Mouse (Mus musculus): ENCODE results near the gene Zhx3. TPM values are rescaled to one million over a fixed set of nuclear protein-coding genes. Genes with fewer than 3 reads are reported as not detected.

The Zhx3 gene
- polyA plus RNA-seq, 1 experiment: 1.1 TPM

DNA sequence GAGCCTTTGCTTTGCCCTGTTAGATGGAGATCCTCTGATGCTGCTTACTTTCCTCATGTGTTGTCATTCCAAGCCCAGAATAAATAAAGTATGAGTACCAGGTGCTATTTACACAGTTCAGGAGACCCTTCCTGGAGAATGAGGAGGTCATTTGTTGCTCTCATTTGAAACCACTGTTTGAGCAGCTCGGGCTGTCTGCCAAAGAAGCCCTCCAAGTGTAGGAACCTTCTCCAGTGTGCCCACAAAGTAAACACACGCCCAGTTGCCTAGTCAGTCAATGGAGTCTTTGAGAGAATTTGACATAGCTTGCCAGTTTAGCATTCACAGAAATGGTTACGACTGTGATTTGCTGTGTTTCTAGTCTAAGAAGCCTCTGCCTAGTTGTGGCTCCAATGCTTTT lies 154.0 kb downstream of the Zhx3 start:
- Histone ChIP-seq H3K9me3 (replicated peaks; ENCODE audit: control insufficient read depth, insufficient read depth, low read length, poor library complexity, severe bottlenecking) (no peaks in the 10 kb centered on the region), H3K4me3 (ENCODE audit: low read depth, low read length) (no peak overlapping the region), H3K9ac (ENCODE audit: low read depth, poor library complexity, severe bottlenecking) (no peak overlapping the region), H3K27me3 (ENCODE audit: control insufficient read depth, insufficient read depth, low read length, poor library complexity, severe bottlenecking) (no peaks in the 10 kb centered on the region), H3K4me1 (ENCODE audit: control insufficient read depth, insufficient read depth, low read length) (no peaks in the 10 kb centered on the region), H3K27ac (ENCODE audit: insufficient read depth, low read length) (no peak overlapping the region), H3K36me3 (ENCODE audit: control insufficient read depth, insufficient read depth, low read length, poor library complexity, severe bottlenecking) (peaks cover 63% of the 10 kb centered on the region)
- no peak for TF ChIP-seq CTCF (IDR thresholded peaks at IDR 0.05; ENCODE audit: low read depth, low read length)
- no peak for TF ChIP-seq EP300 (IDR thresholded peaks at IDR 0.05; ENCODE audit: insufficient read depth, low read depth, low read length)
- TF ChIP-seq POLR2A (IDR thresholded peaks at IDR 0.05; ENCODE audit: insufficient read depth, low read length): no peak

DNA sequence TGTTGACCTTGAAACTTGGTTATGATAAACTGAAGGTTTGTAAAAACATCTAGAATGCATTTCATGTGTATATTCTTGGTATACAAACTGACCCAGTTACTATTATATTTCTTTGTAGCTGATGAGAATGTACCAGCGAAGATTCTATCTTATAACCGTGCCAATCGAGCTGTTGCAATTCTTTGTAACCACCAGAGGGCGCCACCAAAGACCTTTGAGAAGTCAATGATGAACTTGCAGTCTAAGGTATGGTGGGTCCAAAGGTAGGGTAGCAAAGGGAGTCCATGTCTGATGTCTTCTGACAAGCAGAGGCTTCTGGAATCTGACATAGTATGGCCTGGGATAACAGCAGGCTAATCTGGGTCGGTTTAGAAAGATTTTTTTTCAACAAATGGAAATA lies 155.5 kb downstream of the Zhx3 start:
- Histone ChIP-seq H3K36me3 (ENCODE audit: control insufficient read depth, insufficient read depth, low read length, poor library complexity, severe bottlenecking) (peaks cover 64% of the 10 kb centered on the region), H3K4me3 (ENCODE audit: low read depth, low read length) (no peak overlapping the region), H3K9ac (ENCODE audit: low read depth, poor library complexity, severe bottlenecking) (no peak overlapping the region), H3K9me3 (replicated peaks; ENCODE audit: control insufficient read depth, insufficient read depth, low read length, poor library complexity, severe bottlenecking) (no peaks in the 10 kb centered on the region), H3K27ac (ENCODE audit: insufficient read depth, low read length) (no peak overlapping the region), H3K27me3 (ENCODE audit: control insufficient read depth, insufficient read depth, low read length, poor library complexity, severe bottlenecking) (no peaks in the 10 kb centered on the region), H3K4me1 (ENCODE audit: control insufficient read depth, insufficient read depth, low read length) (no peaks in the 10 kb centered on the region)
- peak; percentile 3 for TF ChIP-seq CTCF (IDR thresholded peaks at IDR 0.05; ENCODE audit: low read depth, low read length)
- TF ChIP-seq EP300 (IDR thresholded peaks at IDR 0.05; ENCODE audit: insufficient read depth, low read depth, low read length): no peak

DNA sequence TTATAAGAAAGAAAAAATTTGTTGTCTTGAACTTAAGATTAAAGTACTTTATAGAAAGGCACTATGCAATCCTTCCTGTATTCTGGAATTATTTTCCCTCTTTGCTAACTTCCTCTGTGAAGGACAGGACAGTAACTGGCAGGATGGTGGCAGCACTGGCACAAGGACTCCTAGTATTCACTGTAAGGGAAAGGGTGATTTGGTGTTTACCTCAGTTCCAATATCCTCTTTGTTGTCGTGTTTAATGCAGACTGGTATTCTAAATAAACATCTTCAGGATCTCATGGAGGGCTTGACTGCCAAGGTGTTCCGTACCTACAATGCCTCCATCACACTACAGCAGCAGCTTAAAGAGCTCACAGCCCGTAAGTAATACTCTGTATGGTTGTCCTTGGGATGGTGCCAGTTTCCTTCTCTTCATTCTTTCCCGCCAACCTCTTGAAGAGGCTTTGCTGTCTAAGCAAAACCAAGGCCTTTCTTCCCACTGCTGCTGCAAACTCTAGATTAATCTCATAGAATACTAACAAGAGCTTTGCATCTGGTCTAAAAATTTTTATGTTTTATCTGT lies 157.3 kb downstream of the Zhx3 start:
- no peaks in the 10 kb centered on the region for H3K27me3 ChIP-seq (ENCODE audit: control insufficient read depth, insufficient read depth, low read length, poor library complexity, severe bottlenecking)
- H3K4me1 ChIP-seq (ENCODE audit: control insufficient read depth, insufficient read depth, low read length): no peaks in the 10 kb centered on the region
- TF ChIP-seq EP300 (IDR thresholded peaks at IDR 0.05; ENCODE audit: insufficient read depth, low read depth, low read length): no peak
- no peak for TF ChIP-seq CTCF (IDR thresholded peaks at IDR 0.05; ENCODE audit: low read depth, low read length)
- no peak for TF ChIP-seq POLR2A (IDR thresholded peaks at IDR 0.05; ENCODE audit: insufficient read depth, low read length)
- no peak overlapping the region for H3K27ac ChIP-seq (ENCODE audit: insufficient read depth, low read length)
- H3K36me3 ChIP-seq (ENCODE audit: control insufficient read depth, insufficient read depth, low read length, poor library complexity, severe bottlenecking): peaks cover 63% of the 10 kb centered on the region
- H3K9me3 ChIP-seq (replicated peaks; ENCODE audit: control insufficient read depth, insufficient read depth, low read length, poor library complexity, severe bottlenecking): no peaks in the 10 kb centered on the region
- no peak overlapping the region for H3K9ac ChIP-seq (ENCODE audit: low read depth, poor library complexity, severe bottlenecking)
- H3K4me3 ChIP-seq (ENCODE audit: low read depth, low read length): no peak overlapping the region

DNA sequence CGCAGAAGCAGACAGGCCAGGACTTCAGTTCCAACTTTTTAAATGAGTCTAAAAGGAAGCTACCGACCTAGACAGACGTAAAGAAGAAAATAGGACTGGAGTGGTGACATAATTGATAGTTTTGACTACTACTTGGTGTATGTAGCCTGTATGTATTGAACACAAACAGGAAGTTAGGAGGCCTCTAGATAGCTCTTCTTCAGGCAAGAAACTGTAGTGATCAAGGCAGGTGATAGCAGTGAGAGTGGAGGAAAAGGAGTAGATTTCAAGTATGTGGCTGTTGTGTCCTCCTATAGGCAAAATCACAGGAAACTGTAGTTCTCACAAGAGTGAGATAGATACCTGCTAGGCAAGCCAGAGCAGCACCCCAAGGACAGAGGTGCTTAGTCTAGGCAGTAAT lies 165.1 kb downstream of the Zhx3 start:
- H3K36me3 ChIP-seq (ENCODE audit: control insufficient read depth, insufficient read depth, low read length, poor library complexity, severe bottlenecking): peaks cover 29% of the 10 kb centered on the region
- no peak overlapping the region for H3K9ac ChIP-seq (ENCODE audit: low read depth, poor library complexity, severe bottlenecking)
- H3K9me3 ChIP-seq (replicated peaks; ENCODE audit: control insufficient read depth, insufficient read depth, low read length, poor library complexity, severe bottlenecking): no peaks in the 10 kb centered on the region
- H3K4me1 ChIP-seq (ENCODE audit: control insufficient read depth, insufficient read depth, low read length): no peaks in the 10 kb centered on the region
- no peak overlapping the region for H3K27ac ChIP-seq (ENCODE audit: insufficient read depth, low read length)
- H3K4me3 ChIP-seq (ENCODE audit: low read depth, low read length): no peak overlapping the region
- H3K27me3 ChIP-seq (ENCODE audit: control insufficient read depth, insufficient read depth, low read length, poor library complexity, severe bottlenecking): no peaks in the 10 kb centered on the region
- TF ChIP-seq EP300 (IDR thresholded peaks at IDR 0.05; ENCODE audit: insufficient read depth, low read depth, low read length) (no peak), CTCF (IDR thresholded peaks at IDR 0.05; ENCODE audit: low read depth, low read length) (no peak), POLR2A (IDR thresholded peaks at IDR 0.05; ENCODE audit: insufficient read depth, low read length) (no peak)

DNA sequence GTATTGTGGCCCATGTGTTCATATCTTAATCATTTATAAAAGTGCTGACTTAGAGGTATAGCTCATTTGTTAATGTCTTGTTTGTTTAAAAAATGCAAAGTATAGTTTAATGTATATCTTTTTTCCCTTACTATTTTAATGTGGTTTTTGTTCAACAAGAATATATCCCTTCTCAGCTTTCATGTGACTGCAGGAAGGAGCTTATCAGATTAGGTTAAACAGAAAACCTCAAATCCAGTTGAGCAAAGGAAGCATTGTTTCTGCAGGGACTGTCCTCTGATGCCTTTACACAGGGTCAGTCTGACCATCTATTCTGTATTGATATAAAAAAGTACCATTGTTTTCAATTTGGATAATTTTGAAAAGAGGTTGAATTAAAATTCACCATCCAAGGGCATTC lies 170.0 kb downstream of the Zhx3 start:
- Histone ChIP-seq H3K27ac (ENCODE audit: insufficient read depth, low read length) (no peak overlapping the region), H3K9me3 (replicated peaks; ENCODE audit: control insufficient read depth, insufficient read depth, low read length, poor library complexity, severe bottlenecking) (no peaks in the 10 kb centered on the region), H3K36me3 (ENCODE audit: control insufficient read depth, insufficient read depth, low read length, poor library complexity, severe bottlenecking) (peaks cover 33% of the 10 kb centered on the region), H3K27me3 (ENCODE audit: control insufficient read depth, insufficient read depth, low read length, poor library complexity, severe bottlenecking) (no peaks in the 10 kb centered on the region), H3K4me3 (ENCODE audit: low read depth, low read length) (no peak overlapping the region), H3K4me1 (ENCODE audit: control insufficient read depth, insufficient read depth, low read length) (no peaks in the 10 kb centered on the region), H3K9ac (ENCODE audit: low read depth, poor library complexity, severe bottlenecking) (no peak overlapping the region)
- TF ChIP-seq POLR2A (IDR thresholded peaks at IDR 0.05; ENCODE audit: insufficient read depth, low read length) (no peak), EP300 (IDR thresholded peaks at IDR 0.05; ENCODE audit: insufficient read depth, low read depth, low read length) (no peak), CTCF (IDR thresholded peaks at IDR 0.05; ENCODE audit: low read depth, low read length) (no peak)

DNA sequence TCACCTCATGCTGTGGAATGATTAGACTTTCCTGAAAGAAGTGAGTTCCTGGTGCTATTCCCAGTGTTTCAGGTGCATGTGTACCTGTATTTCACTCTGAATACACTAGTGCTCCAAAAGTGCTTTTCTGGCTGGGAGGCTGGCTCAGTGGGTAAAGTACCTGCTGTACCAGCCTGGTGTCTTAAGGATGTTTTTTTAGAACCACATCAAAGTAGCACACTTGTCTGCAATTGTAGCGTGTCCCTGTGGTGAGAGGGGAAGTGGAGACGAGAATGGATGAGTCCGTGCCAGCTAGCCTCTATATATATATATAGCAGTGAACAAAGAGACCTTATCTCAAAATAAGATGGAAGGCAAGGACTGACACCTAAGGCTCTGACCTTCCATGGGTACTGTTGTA lies 171.2 kb downstream of the Zhx3 start:
- peaks cover 35% of the 10 kb centered on the region for H3K36me3 ChIP-seq (ENCODE audit: control insufficient read depth, insufficient read depth, low read length, poor library complexity, severe bottlenecking)
- H3K9me3 ChIP-seq (replicated peaks; ENCODE audit: control insufficient read depth, insufficient read depth, low read length, poor library complexity, severe bottlenecking): no peaks in the 10 kb centered on the region
- TF ChIP-seq CTCF (IDR thresholded peaks at IDR 0.05; ENCODE audit: low read depth, low read length) (no peak), EP300 (IDR thresholded peaks at IDR 0.05; ENCODE audit: insufficient read depth, low read depth, low read length) (no peak), POLR2A (IDR thresholded peaks at IDR 0.05; ENCODE audit: insufficient read depth, low read length) (no peak)
- H3K4me3 ChIP-seq (ENCODE audit: low read depth, low read length): no peak overlapping the region
- no peak overlapping the region for H3K9ac ChIP-seq (ENCODE audit: low read depth, poor library complexity, severe bottlenecking)
- no peaks in the 10 kb centered on the region for H3K4me1 ChIP-seq (ENCODE audit: control insufficient read depth, insufficient read depth, low read length)
- H3K27me3 ChIP-seq (ENCODE audit: control insufficient read depth, insufficient read depth, low read length, poor library complexity, severe bottlenecking): no peaks in the 10 kb centered on the region
- no peak overlapping the region for H3K27ac ChIP-seq (ENCODE audit: insufficient read depth, low read length)
